Mouse (Mus musculus): Measurements from ENCODE around the gene Asxl1.

Gene Asxl1

GRCm38 (mm10) chr2:153443434-153444240 lies 98.0 kb downstream of the Asxl1 start:
- no peak for DNase-seq (ENCODE audit: low read depth, low spot score)

- peak; percentile 40 for DNase-seq (ENCODE audit: low read depth, low spot score)
Measured at GRCm38 (mm10) chr2:153444254-153445136, 98.9 kb downstream of the Asxl1 start.

- DNase-seq (ENCODE audit: low read depth, low spot score) = no peak
Measured at GRCm38 (mm10) chr2:153445137-153446016, 99.7 kb downstream of the Asxl1 start.

- peak; percentile 65 for DNase-seq (ENCODE audit: low read depth, low spot score)
Measured at GRCm38 (mm10) chr2:153446017-153446408, 100.4 kb downstream of the Asxl1 start.

- no peak for DNase-seq (ENCODE audit: low read depth, low spot score)
Measured at GRCm38 (mm10) chr2:153446476-153446875, 100.8 kb downstream of the Asxl1 start.

GRCm38 (mm10) chr2:153447719-153448118 lies 102.1 kb downstream of the Asxl1 start:
- DNase-seq (ENCODE audit: low read depth, low spot score) = no peak

- DNase-seq (ENCODE audit: low read depth, low spot score) = no peak
Measured at GRCm38 (mm10) chr2:153448519-153448918, 102.9 kb downstream of the Asxl1 start.

All from retina, adult 2 months (tissue).